Mouse (Mus musculus) bone marrow, adult 2 months (tissue): ENCODE results near the gene Lnx2.

Experiments
- CTCF ChIP-seq: fragments of 200-500 bp; IDR thresholded peaks from 2 replicates; pipeline ENCODE4 v1.5.1; 2011; ENCODE audit warnings: low read length, control low read depth; ENCODE audit not compliant: control insufficient read depth, insufficient read depth
- POLR2A ChIP-seq: fragments of 200-500 bp; IDR thresholded peaks from 2 replicates; pipeline ENCODE4 v1.6.1; 2011; ENCODE audit warnings: low read depth, mild to moderate bottlenecking, control low read depth, low read length, borderline replicate concordance; ENCODE audit not compliant: control insufficient read depth

DNA sequence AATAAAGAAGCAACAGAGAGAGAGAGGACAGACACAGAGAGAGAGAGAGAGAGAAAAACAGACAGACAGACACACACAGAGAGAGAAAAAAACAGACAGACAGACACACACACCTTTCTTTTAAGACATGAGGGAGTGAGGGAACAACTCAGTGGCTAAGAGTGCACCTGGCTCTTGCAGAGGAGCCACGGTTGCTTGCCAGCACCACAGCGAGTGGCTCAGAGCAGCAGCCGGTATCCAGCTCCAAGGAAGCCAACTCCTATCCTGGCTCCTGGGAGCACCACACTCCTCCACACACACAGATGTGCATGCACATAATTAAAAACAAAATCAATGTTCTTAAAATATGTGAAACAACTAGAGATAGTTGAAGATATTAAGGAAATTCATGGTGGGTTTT is 30.9 kb upstream of the Lnx2 start:
- TF ChIP-seq CTCF = no peak
- TF ChIP-seq POLR2A = no peak
